Mouse (Mus musculus) induced T-regulatory cell, adult 2 months (primary cell): ENCODE results near the gene Fam155a.

Experiments used
- DNase-seq: peaks from one replicate; pipeline ENCODE4 v3.0.0-alpha.2; 2012; ENCODE audit warnings: low read depth

Gene Fam155a

DNA sequence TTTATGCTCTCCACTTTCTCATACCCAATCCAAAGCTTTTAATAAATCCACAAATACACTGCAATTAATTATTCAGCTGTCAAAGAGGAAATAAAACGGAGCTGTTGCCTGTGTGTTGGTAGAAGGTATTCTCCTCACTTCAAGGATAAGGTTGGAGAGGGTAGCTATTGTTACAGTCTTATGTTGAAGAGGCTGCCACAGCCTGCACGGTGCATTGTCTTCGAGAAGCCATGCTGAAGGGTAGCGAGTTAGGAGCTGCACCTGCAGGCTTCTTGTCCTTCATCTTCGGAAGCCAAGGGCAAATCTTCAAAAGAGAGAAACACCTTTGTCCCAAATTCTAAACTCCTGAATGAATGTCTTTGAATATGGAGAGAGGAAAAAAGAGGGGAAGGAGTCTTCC lies 288.4 kb downstream of the Fam155a start:
- DNase-seq, result no peak

DNA sequence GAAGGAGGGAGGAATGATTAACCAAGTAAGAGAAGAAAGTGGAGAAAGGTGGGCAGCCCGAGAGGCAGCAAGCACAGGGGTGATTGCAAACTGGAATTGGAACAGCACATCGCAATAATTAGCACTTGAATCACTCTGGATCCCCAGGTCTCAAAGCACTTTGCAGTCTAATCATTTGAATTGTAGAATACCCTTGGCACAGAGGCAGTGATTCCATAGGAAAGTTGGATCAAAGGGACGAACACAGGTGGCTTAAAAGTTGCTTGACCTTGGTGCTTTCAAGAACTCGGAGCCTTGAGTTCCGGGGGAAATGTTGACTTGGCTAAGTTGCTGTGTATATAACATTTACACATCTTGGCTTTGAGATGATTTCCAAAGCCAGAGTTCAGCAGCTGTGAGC lies 299.7 kb downstream of the Fam155a start:
- no peak for DNase-seq

DNA sequence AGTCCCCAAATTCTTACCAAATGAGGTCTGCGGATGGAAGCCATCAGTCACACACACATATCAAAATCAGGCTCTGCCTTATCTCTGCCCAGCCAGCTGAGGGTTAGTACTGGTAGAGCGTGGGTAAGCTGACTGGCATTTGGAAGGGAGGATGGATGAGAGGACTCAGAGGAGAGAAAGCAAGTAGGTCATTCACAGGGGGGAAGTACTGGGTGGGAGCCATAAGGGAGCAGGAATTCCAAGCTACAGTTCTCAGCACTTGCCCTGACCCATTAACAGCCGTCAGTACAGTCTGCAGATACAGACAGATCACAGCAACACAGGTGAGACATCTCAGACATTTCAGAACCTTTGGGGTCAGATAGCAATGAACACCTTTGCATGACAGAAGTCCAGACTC lies 300.8 kb downstream of the Fam155a start:
- DNase-seq, result no peak

DNA sequence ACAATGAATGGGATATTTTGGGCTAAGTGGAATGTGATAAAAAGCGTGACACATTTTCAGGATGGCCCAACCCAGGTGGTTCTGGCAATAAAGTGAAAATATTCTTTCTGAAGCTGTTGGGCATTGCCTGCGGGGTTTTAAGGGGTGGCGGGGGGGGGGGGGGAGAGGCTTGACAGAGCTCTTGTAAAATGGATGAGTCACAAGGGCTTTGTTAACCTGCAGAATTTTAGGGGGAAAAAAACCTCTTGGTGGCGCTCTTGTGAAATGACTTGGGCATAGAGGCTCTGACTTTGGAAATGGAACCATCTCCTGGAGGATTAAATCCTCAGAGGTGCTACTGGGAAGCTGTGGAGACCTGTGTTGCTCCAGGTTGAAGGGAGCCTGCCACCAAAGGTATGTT lies 309.9 kb downstream of the Fam155a start:
- no peak for DNase-seq

DNA sequence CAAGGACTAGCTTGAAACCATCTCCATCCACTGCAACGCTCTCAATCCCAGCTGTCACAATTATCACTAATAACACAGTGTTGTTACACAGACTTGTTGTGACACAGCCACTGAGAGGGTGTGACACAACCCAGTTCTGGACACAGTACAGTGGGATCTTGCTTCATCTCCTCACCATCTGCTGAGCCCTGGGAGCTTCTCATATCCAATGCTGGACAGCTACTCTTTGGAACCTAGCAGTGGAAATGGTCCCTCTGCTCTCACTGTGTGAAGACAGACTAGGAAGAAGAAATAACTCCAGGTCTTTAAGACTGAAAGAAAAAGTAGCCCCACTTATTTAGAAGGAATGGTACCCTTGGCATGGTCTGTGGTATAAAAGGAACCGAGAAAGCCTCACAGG lies 310.3 kb downstream of the Fam155a start:
- DNase-seq, result no peak

DNA sequence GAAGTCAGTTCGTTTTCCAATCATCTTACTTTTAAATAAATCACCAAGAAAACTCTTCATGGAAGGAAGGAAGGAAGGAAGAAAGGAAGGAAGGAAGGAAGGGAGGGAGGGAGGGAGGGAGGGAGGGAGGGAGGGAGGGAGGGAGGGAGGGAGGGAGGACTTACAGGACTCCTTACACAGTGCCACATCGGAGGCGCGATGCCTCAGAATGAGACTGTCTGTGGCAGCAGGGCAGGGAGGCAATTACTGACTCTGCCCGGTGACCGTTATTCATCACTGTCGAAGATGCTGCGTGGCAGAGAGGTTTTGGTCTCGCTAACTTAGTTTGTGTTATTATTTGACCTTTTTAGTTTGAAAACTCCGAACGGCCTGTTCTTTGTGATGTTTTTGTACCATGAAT lies 312.3 kb downstream of the Fam155a start:
- DNase-seq, result no peak

DNA sequence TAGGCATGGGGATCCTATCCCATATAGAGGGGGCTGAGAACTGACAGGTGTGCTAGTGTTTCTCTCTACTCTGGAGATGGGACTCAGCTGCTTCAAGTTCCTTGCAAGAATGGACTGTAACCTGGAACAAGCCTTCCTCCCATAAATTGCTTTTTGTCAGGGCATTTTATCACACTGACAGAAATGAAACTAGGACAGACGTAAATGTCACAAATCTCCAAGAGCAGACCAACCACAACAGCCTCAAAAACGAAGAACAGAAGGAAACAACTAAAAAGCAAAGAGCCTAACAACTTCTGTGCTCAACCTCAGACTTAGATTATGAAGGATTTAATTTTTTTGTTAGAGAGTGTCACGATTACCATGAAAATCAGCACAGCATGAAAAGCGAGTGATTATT lies 315.8 kb downstream of the Fam155a start:
- DNase-seq, result no peak

DNA sequence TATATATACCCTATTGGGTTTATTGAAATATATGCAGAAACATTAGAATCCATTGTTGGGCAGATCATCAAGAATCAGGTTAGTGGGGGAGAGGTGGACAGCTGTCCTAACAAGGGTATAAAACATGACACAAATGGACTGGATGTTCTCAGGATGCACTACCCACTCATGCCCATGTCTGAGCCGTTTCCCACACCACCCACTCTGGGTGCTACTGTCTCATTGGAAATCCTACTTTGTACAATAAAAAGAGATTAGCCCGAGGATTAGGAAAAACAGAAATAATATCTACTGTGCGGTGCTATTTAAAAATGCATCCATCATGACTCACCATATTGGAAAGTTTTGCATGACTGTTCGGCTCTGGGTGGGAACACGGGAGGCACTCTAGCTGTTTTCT lies 317.2 kb downstream of the Fam155a start:
- no peak for DNase-seq

DNA sequence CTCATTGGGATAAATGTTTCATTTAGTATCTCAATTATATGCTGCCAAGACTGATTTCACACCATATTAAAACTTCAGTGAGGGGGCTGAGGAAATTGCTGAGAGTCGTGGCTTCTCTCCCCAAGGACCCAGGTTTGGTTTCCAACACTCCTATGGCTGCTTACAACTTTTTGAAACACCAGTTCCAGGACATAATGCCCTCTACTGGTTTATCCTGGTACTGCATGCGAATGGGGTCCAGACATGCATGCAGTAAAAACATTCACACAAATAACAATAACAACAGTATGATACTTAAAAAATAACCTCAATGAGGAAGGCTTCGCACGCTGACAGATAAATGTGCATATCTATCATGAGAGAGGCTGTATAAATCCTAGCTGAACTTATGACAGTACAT lies 319.4 kb downstream of the Fam155a start:
- DNase-seq, result peak; percentile 12

DNA sequence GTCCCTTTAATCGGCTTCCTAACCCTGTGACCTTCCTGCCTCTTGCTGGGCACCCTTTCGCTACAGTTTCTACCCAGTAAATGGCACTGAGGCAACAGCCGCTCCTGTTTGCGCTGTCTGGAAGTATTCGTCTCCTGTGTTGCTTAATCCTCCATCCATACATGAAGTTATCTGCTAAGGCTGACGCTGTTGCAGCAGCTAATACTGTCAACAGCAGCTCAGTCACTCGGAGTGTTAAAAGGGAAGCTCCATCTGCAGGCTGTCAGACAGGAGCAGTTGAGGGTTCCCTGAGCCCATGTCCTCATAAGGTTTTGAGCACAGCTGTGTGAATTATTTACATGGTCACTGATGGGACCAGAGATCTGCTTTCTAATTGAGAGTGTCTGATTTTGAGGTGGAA lies 322.3 kb downstream of the Fam155a start:
- DNase-seq, result no peak

DNA sequence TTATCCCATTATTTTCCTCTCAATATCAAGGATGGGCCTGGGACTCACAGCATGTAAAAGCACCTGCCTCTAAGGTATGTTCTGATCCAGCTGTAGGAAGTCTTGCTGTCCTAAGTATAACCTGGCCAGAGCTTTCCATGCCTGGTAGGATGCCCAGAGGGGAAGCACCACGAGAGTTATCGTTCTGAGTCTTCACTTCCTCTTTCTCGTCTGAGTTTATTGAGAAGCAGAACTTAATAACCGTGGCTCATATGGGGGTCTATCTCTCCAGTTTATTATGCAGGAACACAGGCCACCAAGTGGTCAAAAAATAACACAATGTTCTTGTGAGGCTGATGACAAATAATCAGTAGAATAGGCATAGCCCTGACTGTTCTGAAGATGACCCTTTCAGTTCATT lies 333.1 kb downstream of the Fam155a start:
- no peak for DNase-seq

DNA sequence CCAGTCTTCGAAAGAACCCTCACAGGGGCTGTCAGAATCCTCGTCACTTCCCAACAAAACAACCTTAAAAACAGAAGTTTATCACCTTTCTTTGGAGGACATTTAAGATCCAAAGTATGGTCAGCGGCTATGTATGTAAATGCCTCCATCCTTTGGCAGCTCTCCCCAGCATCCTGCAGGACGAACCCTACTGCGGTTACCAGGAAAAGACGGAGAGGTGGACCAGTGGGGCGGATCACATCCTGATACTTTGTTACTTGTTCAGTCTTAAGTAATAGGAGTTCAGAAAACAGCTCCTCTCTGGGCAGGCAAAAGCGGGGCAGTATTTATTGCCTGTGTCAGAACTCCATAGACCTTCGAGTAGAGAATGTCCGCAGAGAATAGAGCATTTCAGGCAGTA lies 335.5 kb downstream of the Fam155a start:
- DNase-seq, result no peak

DNA sequence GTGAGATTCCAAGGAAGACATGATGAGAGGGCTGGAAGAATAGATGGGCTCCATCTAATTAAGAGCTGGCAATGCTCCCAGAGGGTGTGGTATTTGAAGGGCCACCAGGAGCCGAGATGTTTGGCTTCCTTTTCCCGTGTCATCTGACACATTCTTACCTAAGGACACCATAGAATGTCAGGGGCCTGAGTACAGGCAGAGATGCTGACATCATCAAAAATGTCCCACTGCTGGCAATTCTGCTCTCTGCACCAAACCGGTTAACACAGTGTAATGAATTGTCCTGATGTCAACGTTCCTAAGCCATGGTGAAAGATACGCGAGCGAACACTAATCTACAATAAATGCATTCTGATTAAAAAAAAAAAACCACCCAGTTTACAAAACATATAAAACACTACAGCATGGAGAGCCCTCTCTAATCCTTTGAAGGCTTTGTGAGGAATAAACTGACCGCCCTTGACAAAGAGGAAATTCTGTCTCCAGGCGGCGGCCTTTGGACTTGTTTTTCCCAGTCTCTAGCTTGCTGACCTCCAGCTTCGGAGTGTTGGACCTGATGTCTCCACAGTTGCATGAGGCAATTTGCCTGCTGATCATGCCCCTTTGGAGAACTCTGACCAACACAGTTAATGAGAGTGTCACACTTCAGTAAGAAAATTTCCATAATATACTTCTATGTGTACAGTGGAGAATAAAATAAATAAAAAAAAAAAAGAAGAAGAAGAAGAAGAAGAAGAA lies 338.2 kb downstream of the Fam155a start:
- DNase-seq, result no peak

DNA sequence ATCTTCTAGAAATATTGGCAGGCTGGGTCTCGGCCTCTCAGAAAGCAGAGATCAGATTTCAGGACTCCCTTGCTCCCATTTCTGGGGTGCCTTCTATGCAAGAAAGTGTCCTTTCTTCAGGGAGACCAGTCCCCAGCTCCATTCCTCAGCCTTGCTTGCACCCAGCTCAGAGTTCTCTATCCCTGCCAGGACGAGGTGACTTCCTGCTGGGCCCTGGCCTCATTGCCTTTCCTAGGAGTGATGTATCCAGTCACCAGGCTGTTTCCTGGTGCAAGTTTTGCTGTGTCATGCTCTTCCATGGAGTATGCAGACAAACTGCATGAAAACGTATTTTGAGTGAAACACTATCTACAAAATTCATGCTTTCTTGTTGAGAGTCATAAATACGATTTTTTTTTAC lies 342.1 kb downstream of the Fam155a start:
- DNase-seq, result no peak

DNA sequence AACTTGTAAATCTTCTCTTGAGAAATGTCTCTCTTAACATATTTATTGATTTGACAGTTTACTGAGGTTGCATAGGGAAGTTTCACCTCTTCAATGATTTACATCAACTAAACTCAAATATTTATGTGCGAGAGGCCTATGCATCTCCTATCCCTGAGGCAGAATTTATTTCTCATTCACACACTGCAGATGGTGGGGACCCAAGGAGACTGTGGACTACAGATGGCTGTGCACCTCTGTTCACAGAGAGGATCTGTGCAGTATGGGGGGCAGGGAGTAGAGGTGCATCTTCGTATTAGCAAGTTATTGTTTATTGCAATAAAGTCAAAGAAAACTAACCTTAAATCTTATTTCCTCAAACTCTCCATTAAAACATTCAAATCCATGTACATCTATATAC lies 346.9 kb downstream of the Fam155a start:
- no peak for DNase-seq

DNA sequence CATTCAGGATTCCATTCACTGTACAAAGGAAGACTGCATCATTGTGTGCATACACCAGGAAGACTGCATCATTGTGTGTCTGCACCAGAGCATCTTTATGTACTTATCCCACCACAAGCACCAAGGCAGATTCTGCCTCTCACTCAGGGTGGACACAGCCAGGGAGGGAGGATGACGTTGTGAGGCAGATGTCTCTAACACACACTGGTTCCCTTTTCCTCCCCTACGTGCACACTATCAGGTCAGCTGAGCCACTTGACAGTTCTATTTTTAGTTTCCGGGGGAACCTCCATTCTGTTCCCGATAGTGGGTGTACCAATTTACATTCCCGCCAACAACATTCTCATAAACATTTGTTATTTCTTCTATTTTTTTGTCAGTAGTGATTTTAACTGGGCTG lies 347.4 kb downstream of the Fam155a start:
- no peak for DNase-seq

DNA sequence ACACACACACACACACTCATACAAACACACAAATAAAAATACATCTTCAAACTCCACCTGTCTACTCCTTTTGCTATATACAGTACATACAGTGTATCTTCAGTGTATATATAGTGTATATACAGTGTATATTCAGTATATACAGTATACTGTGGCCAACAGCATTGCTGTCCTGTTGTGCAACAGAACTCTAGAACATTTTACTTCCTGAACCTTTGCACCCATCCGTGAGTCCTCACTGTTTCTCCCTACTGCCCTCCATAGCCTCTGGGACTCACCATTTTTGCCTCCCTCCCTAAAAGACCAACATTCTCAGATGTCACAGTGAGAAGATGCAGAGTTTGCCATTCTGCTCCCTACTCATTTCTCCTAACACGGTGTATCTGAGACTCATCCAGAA lies 347.8 kb downstream of the Fam155a start:
- no peak for DNase-seq

DNA sequence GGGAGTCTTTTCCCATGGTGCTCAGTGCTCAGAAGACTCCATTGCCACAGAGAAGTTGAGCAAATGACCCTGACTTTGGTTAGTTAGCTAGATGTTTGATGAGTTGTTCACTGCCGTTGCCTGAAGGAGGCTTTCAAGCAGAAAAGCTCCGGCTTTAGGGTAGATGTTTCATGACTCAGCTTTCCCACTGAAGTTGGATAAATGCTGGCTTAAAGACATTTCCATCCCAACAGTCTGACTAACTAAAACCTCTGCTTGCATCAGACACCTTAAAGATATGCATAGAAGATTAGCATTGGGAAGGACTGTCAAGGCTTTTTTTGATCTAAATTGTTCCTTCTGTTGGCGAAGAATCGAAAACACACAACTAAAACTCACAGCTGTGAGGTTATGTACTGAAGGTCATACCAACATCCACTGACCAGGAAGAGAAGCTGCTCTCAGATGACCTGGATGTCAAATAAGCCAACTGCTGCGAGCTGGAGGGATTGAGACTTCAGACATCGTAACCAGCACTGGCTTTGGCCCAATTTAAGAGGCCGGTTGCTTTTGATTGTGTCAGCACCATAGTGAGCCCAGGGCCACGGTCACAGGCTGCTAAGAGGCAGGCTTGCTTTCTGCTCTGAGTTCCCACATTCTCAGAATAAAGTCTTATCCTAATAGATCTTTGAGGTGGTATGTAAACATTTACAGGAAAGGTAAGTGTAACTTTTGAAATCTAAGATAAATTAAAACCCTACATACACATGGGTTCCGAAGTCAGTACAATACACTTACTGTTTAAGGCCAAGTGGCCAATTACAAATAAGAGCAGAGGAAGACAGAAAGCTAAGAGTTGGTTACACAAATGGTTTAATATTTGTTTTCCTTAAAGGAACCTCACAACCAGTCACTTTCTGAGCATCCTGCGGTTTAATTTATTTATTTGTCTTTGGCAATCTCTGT lies 351.8 kb downstream of the Fam155a start:
- DNase-seq, result no peak

DNA sequence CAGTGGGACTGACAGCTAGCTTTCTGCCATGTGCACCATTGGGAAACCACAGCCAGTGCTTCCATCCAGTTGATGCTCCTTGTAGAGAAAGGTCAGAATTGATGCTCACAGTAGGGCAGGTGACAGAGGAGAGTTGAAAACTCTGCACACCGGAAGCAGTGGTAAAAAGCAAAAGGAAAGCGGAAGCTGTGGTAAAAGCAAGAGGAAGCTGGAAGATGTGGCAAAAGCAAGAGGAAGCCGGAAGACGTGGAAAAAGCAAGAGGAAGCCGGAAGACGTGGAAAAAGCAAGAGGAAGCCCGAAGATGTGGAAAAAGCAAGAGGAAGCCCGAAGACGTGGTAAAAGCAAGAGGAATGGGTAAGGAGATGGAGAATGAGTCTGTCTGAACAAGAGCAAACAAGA lies 354.8 kb downstream of the Fam155a start:
- DNase-seq, result no peak

DNA sequence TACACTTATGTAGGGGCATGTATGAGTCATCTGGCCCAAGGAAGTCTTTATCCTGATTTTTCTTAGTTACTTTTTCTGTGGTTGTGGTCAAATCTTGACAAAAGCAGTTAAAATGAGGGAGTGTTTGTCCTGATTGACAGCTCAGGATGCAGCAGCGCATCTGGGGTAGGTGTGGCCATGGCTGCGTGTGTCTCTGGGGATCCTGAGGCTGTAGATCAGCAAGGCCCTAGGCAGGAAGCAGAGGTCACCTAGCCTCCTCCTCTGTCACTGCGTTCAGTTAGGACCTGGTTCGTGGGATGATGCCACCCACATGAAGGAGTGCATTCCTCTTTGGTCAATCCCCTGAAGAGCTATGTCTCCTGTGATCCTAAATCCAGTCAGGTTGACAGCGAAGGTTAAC lies 362.5 kb downstream of the Fam155a start:
- no peak for DNase-seq

DNA sequence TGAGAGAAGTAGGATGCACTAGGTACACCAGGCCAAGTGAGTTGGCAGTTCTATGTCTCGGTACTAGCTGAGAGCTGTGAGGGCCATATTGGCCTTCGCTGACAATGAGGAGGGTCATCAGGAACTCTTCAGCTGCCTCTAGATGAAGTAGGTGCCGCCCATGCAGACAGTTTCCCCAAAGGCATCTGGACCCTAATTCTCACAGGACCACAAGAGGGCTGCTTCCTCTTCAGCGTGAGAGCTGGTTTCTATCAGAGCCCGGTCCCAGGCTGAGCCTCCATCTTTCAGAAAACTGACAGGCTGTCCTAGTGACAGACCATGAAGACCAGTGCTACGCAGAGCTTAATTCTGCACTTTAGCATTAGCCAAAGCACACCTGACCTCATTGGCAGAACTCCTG lies 364.8 kb downstream of the Fam155a start:
- no peak for DNase-seq

DNA sequence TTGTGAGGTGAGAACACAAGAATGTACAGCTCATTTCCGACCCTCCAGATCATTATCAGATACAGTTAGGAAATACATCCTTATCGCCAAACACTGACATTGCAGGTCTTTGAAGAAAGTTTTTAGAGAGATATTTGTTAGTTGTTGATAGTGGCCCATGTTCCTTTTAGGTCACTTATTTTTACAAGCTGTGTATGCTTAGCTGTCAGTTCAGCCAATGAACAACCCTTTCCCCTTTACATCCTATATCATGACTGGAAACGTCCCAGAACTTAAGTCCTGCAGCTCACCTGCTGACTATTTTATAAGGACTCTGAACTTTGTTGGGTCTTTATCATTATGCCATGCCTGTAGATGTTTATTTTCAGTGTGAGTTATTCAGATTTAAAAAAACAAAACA lies 366.3 kb downstream of the Fam155a start:
- no peak for DNase-seq

DNA sequence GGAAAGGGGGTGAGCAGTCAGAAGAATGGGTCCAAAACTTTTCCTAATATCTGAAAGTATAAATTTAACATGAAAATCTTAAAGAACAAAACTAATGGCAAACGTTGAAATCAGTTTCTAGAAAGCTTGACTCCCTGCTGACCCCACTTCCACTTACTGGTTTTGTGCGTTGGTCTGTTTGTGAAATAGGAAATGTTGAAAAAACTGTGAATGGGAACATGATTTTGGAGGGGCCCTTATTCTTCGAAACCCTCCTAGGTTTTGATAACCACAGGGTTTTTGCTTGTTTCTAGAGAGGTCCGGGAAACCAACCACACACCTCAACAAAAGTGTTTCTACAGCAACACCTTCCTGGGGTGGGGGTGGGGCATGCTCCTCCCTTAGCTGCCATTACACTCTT lies 368.6 kb downstream of the Fam155a start:
- no peak for DNase-seq
